Mouse (Mus musculus) brain, embryonic 14.5 days (tissue): ENCODE measurements around the gene Ccdc141.

Source experiments
- CTCF ChIP-seq: fragments of 200-500 bp; IDR thresholded peaks from 2 replicates; pipeline ENCODE4 v1.5.1; 2012; ENCODE audit warnings: inconsistent platforms, mild to moderate bottlenecking, moderate library complexity, borderline replicate concordance; ENCODE audit not compliant: insufficient read depth, insufficient read length; ENCODE audit errors: extremely low read depth
- POLR2A ChIP-seq: fragments of 200-500 bp; IDR thresholded peaks from 2 replicates; pipeline ENCODE4 v1.6.1; 2012; ENCODE audit warnings: mild to moderate bottlenecking, inconsistent platforms, borderline replicate concordance; ENCODE audit not compliant: poor library complexity, insufficient read depth, insufficient read length, severe bottlenecking; ENCODE audit errors: extremely low read depth

DNA sequence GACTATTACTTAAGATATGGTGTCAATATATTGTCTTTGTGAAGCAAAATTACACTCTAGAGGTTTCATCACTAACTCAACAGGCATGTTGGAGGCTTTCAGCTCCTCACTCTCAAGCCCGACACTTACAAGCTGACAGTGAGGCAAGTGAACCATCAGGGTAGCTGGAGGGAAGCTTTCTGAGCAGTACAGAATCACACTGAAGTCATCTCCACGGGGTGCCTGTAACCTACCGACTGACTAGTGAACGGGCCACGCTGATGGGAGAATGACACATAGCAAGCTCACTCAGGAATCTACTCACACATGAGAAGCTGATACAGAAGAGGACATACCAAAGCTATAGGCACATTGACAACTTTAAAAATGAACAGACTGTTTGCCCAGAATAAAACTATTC, 42.4 kb upstream of the Ccdc141 start:
- no peak for TF ChIP-seq CTCF
- TF ChIP-seq POLR2A = no peak
